Mouse (Mus musculus) cerebellum, adult 18-20 months (tissue): ENCODE results near the gene Dgcr2.
A peak's percentile ranks its signal among the peaks of the same experiment; 100 is the strongest.

Experiments used
- DNase-seq, 2 experiments: peaks; one replicate each; pipeline ENCODE4 v3.0.0; 2021

Dgcr2 gene

GRCm38 (mm10) chr16:17898462-17898861 lies at the start of gene Dgcr2, which contains the start of gene Tssk2:
Gene Dgcr2 (minus strand): TSS chr16:17898562.
Gene Tssk2 (plus strand): TSS chr16:17898637.
- no peak for DNase-seq

GRCm38 (mm10) chr16:17945081-17945831 lies 46.9 kb upstream of the Dgcr2 start:
- DNase-seq: no peak

GRCm38 (mm10) chr16:17943466-17943865 lies 45.1 kb upstream of the Dgcr2 start:
- no peak for DNase-seq

- DNase-seq: no peak
Observed at GRCm38 (mm10) chr16:17939255-17939751, 40.9 kb upstream of the Dgcr2 start.

GRCm38 (mm10) chr16:17938821-17939220 lies 40.5 kb upstream of the Dgcr2 start:
- peak; percentile 79 to 80 for DNase-seq

- DNase-seq: no peak
Observed at GRCm38 (mm10) chr16:17938187-17938586, 39.8 kb upstream of the Dgcr2 start.

GRCm38 (mm10) chr16:17936776-17937175 lies 38.4 kb upstream of the Dgcr2 start:
- no peak for DNase-seq

GRCm38 (mm10) chr16:17934445-17934910 lies 36.1 kb upstream of the Dgcr2 start:
- no peak for DNase-seq

GRCm38 (mm10) chr16:17933594-17934444 lies 35.5 kb upstream of the Dgcr2 start:
- DNase-seq: no peak

GRCm38 (mm10) chr16:17931906-17932460 lies 33.6 kb upstream of the Dgcr2 start:
- no peak for DNase-seq

- peak; percentile 29 to 46 for DNase-seq
Observed at GRCm38 (mm10) chr16:17929631-17930030, 31.3 kb upstream of the Dgcr2 start.

GRCm38 (mm10) chr16:17929211-17929610 lies 30.8 kb upstream of the Dgcr2 start:
- peak in 1 of 2 experiments; percentile 10 for DNase-seq

- DNase-seq: peak; percentile 55 to 62
Observed at GRCm38 (mm10) chr16:17928627-17929104, 30.3 kb upstream of the Dgcr2 start.

GRCm38 (mm10) chr16:17928087-17928580 lies 29.8 kb upstream of the Dgcr2 start, which contains the start of gene Slc25a1:
Gene Slc25a1 (minus strand): TSS chr16:17928219.
- DNase-seq: peak; percentile 68 to 76

GRCm38 (mm10) chr16:17927351-17928082 lies 29.2 kb upstream of the Dgcr2 start:
- peak; percentile 32 to 48 for DNase-seq

GRCm38 (mm10) chr16:17922163-17922538 lies 23.8 kb upstream of the Dgcr2 start:
- peak in 1 of 2 experiments; percentile 45 for DNase-seq

- DNase-seq: peak; percentile 96 to 97
Observed at GRCm38 (mm10) chr16:17921325-17922162, 23.2 kb upstream of the Dgcr2 start.

- DNase-seq: no peak
Observed at GRCm38 (mm10) chr16:17920586-17920985, 22.2 kb upstream of the Dgcr2 start.

- no peak for DNase-seq
Observed at GRCm38 (mm10) chr16:17914307-17915249, 16.2 kb upstream of the Dgcr2 start, which contains the start of gene Gsc2. Gene Gsc2 (minus strand): TSS chr16:17915059.
